Mouse (Mus musculus) bone marrow, adult 2 months (tissue): ENCODE measurements at regions not wholly inside any gene's neighbourhood (a gene's known extent, or its start where the extent isn't known, plus 50 kb on each side); places are given as distances from the start of the nearest gene placed in this dataset.

ENCODE experiments used
- CTCF ChIP-seq: fragments of 200-500 bp; IDR thresholded peaks from 2 replicates; pipeline ENCODE4 v1.5.1; 2011; ENCODE audit warnings: low read length, control low read depth; ENCODE audit not compliant: control insufficient read depth, insufficient read depth
- POLR2A ChIP-seq: fragments of 200-500 bp; IDR thresholded peaks from 2 replicates; pipeline ENCODE4 v1.6.1; 2011; ENCODE audit warnings: low read depth, mild to moderate bottlenecking, control low read depth, low read length, borderline replicate concordance; ENCODE audit not compliant: control insufficient read depth

GRCm38 (mm10) chr2:166406826-166407225, 251.4 kb upstream of the Sulf2 start:
- no peak for TF ChIP-seq CTCF
- TF ChIP-seq POLR2A: no peak
